Mouse (Mus musculus): ENCODE data around the gene Susd5. TPM values are rescaled to one million over a fixed set of nuclear protein-coding genes. Genes with fewer than 3 reads are reported as not detected.
"Not testable (repeated sequence)": the region's sequence is repeated elsewhere in the genome, so short reads cannot be mapped to it uniquely, and the experiment has no call there.

Susd5 gene
- polyA plus RNA-seq, 1 experiment, result 0.73 TPM

GRCm38 (mm10) chr9:114110268-114110667, 53.3 kb downstream of the Susd5 start:
- Histone ChIP-seq H3K4me3 (ENCODE audit: low read depth, low read length) (no peak overlapping the region), H3K9ac (ENCODE audit: low read depth, poor library complexity, severe bottlenecking) (no peak overlapping the region), H3K9me3 (replicated peaks; ENCODE audit: control insufficient read depth, insufficient read depth, low read length, poor library complexity, severe bottlenecking) (peaks cover 5% of the 10 kb centered on the region; the same call in 1 of the 2 replicates), H3K4me1 (ENCODE audit: control insufficient read depth, insufficient read depth, low read length) (no peaks in the 10 kb centered on the region), H3K27me3 (ENCODE audit: control insufficient read depth, insufficient read depth, low read length, poor library complexity, severe bottlenecking) (no peaks in the 10 kb centered on the region), H3K27ac (ENCODE audit: insufficient read depth, low read length) (no peak overlapping the region), H3K36me3 (ENCODE audit: control insufficient read depth, insufficient read depth, low read length, poor library complexity, severe bottlenecking) (no peaks in the 10 kb centered on the region)
- TF ChIP-seq CTCF (IDR thresholded peaks at IDR 0.05; ENCODE audit: low read depth, low read length), result no peak
- TF ChIP-seq POLR2A (IDR thresholded peaks at IDR 0.05; ENCODE audit: insufficient read depth, low read length), result no peak
- TF ChIP-seq EP300 (IDR thresholded peaks at IDR 0.05; ENCODE audit: insufficient read depth, low read depth, low read length), result no peak

GRCm38 (mm10) chr9:114111161-114111560, 54.2 kb downstream of the Susd5 start:
- H3K4me1 ChIP-seq (ENCODE audit: control insufficient read depth, insufficient read depth, low read length), result no peaks in the 10 kb centered on the region
- H3K9ac ChIP-seq (ENCODE audit: low read depth, poor library complexity, severe bottlenecking), result no peak overlapping the region
- TF ChIP-seq POLR2A (IDR thresholded peaks at IDR 0.05; ENCODE audit: insufficient read depth, low read length), result no peak
- TF ChIP-seq EP300 (IDR thresholded peaks at IDR 0.05; ENCODE audit: insufficient read depth, low read depth, low read length), result no peak
- no peak for TF ChIP-seq CTCF (IDR thresholded peaks at IDR 0.05; ENCODE audit: low read depth, low read length)
- H3K9me3 ChIP-seq (replicated peaks; ENCODE audit: control insufficient read depth, insufficient read depth, low read length, poor library complexity, severe bottlenecking), result peaks cover 5% of the 10 kb centered on the region; the same call in 1 of the 2 replicates
- H3K27me3 ChIP-seq (ENCODE audit: control insufficient read depth, insufficient read depth, low read length, poor library complexity, severe bottlenecking), result no peaks in the 10 kb centered on the region
- no peak overlapping the region for H3K27ac ChIP-seq (ENCODE audit: insufficient read depth, low read length)
- no peaks in the 10 kb centered on the region for H3K36me3 ChIP-seq (ENCODE audit: control insufficient read depth, insufficient read depth, low read length, poor library complexity, severe bottlenecking)
- H3K4me3 ChIP-seq (ENCODE audit: low read depth, low read length), result no peak overlapping the region

GRCm38 (mm10) chr9:114112226-114112625, 55.3 kb downstream of the Susd5 start:
- H3K4me3 ChIP-seq (ENCODE audit: low read depth, low read length), result no peak overlapping the region
- H3K27me3 ChIP-seq (ENCODE audit: control insufficient read depth, insufficient read depth, low read length, poor library complexity, severe bottlenecking), result no peaks in the 10 kb centered on the region
- H3K9me3 ChIP-seq (replicated peaks; ENCODE audit: control insufficient read depth, insufficient read depth, low read length, poor library complexity, severe bottlenecking), result peaks cover 5% of the 10 kb centered on the region; the same call in 1 of the 2 replicates
- no peak overlapping the region for H3K27ac ChIP-seq (ENCODE audit: insufficient read depth, low read length)
- H3K4me1 ChIP-seq (ENCODE audit: control insufficient read depth, insufficient read depth, low read length), result no peaks in the 10 kb centered on the region
- no peak for TF ChIP-seq CTCF (IDR thresholded peaks at IDR 0.05; ENCODE audit: low read depth, low read length)
- H3K9ac ChIP-seq (ENCODE audit: low read depth, poor library complexity, severe bottlenecking), result no peak overlapping the region
- H3K36me3 ChIP-seq (ENCODE audit: control insufficient read depth, insufficient read depth, low read length, poor library complexity, severe bottlenecking), result no peaks in the 10 kb centered on the region

GRCm38 (mm10) chr9:114113911-114114623, 57.1 kb downstream of the Susd5 start:
- no peaks in the 10 kb centered on the region for H3K9me3 ChIP-seq (replicated peaks; ENCODE audit: control insufficient read depth, insufficient read depth, low read length, poor library complexity, severe bottlenecking)
- H3K4me1 ChIP-seq (ENCODE audit: control insufficient read depth, insufficient read depth, low read length), result no peaks in the 10 kb centered on the region
- H3K4me3 ChIP-seq (ENCODE audit: low read depth, low read length), result no peak overlapping the region
- H3K27me3 ChIP-seq (ENCODE audit: control insufficient read depth, insufficient read depth, low read length, poor library complexity, severe bottlenecking), result no peaks in the 10 kb centered on the region
- no peak for TF ChIP-seq EP300 (IDR thresholded peaks at IDR 0.05; ENCODE audit: insufficient read depth, low read depth, low read length)
- no peak for TF ChIP-seq POLR2A (IDR thresholded peaks at IDR 0.05; ENCODE audit: insufficient read depth, low read length)
- no peaks in the 10 kb centered on the region for H3K36me3 ChIP-seq (ENCODE audit: control insufficient read depth, insufficient read depth, low read length, poor library complexity, severe bottlenecking)
- no peak overlapping the region for H3K9ac ChIP-seq (ENCODE audit: low read depth, poor library complexity, severe bottlenecking)
- no peak overlapping the region for H3K27ac ChIP-seq (ENCODE audit: insufficient read depth, low read length)

- not testable (repeated sequence) for H3K9me3 ChIP-seq (replicated peaks; ENCODE audit: control insufficient read depth, insufficient read depth, low read length, poor library complexity, severe bottlenecking); H3K36me3 ChIP-seq (ENCODE audit: control insufficient read depth, insufficient read depth, low read length, poor library complexity, severe bottlenecking); H3K27ac ChIP-seq (ENCODE audit: insufficient read depth, low read length); H3K9ac ChIP-seq (ENCODE audit: low read depth, poor library complexity, severe bottlenecking); H3K4me3 ChIP-seq (ENCODE audit: low read depth, low read length); H3K4me1 ChIP-seq (ENCODE audit: control insufficient read depth, insufficient read depth, low read length); H3K27me3 ChIP-seq (ENCODE audit: control insufficient read depth, insufficient read depth, low read length, poor library complexity, severe bottlenecking)
- peak; percentile 28 for TF ChIP-seq CTCF (IDR thresholded peaks at IDR 0.05; ENCODE audit: low read depth, low read length)
These were observed 59.7 kb downstream of the Susd5 start for GRCm38 (mm10) chr9:114116672-114117071.

GRCm38 (mm10) chr9:114122862-114123261, 65.9 kb downstream of the Susd5 start:
- not testable (repeated sequence) for H3K9ac ChIP-seq (ENCODE audit: low read depth, poor library complexity, severe bottlenecking); H3K36me3 ChIP-seq (ENCODE audit: control insufficient read depth, insufficient read depth, low read length, poor library complexity, severe bottlenecking); H3K27me3 ChIP-seq (ENCODE audit: control insufficient read depth, insufficient read depth, low read length, poor library complexity, severe bottlenecking); H3K4me3 ChIP-seq (ENCODE audit: low read depth, low read length); H3K9me3 ChIP-seq (replicated peaks; ENCODE audit: control insufficient read depth, insufficient read depth, low read length, poor library complexity, severe bottlenecking); H3K4me1 ChIP-seq (ENCODE audit: control insufficient read depth, insufficient read depth, low read length)
- peak overlapping the region; percentile 44; the same call in 1 of the 2 replicates for H3K27ac ChIP-seq (ENCODE audit: insufficient read depth, low read length)

- not testable (repeated sequence) for H3K4me3 ChIP-seq (ENCODE audit: low read depth, low read length); H3K9me3 ChIP-seq (replicated peaks; ENCODE audit: control insufficient read depth, insufficient read depth, low read length, poor library complexity, severe bottlenecking); H3K27ac ChIP-seq (ENCODE audit: insufficient read depth, low read length); H3K36me3 ChIP-seq (ENCODE audit: control insufficient read depth, insufficient read depth, low read length, poor library complexity, severe bottlenecking); H3K9ac ChIP-seq (ENCODE audit: low read depth, poor library complexity, severe bottlenecking); H3K27me3 ChIP-seq (ENCODE audit: control insufficient read depth, insufficient read depth, low read length, poor library complexity, severe bottlenecking); H3K4me1 ChIP-seq (ENCODE audit: control insufficient read depth, insufficient read depth, low read length)
These were observed 72.4 kb downstream of the Susd5 start for GRCm38 (mm10) chr9:114129273-114129835.

All from ES-Bruce4 (cell line).